10 mouse cellular contexts compared by ENCODE assay signal in the genomic region with DNA sequence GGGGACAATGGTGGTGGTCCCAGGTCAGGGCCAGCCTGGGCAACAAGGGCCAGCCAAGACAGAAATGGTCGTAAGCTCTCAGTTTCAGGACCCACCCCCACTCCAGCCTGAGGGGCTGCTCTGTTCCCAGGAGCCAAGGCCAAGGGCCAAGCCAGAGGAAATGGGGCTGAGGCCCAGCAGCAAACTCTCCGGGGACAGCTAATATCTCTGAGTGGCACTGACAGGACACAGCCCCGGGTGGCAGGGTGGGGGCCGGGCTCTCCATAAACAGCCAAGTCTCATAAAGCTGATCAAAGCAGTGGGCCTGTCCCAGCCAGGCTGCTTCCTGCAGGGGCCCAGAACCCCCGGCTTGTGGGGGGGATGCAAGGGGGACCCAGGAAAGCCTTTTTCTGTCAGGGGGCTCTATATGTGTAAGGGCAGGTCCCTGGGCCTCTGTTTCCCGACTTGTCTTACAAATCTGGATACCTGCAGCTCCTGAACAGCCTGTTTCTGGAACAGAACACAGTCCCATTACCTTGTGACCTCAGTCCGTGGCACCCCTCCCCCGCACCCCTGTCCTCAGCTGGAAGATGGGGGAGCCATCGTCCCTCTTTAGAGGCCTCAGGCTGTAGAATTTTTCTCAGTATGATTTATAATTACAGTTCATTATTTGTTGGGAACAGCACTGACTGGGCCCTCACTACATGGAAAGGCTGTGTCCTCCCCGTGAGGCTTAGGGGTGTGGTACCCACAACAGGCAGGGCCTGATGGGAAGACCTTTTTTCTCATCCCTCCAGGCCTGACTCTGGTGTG. TPM values are rescaled to one million over a fixed set of nuclear protein-coding genes. Genes with fewer than 3 reads are reported as not detected.
A peak's percentile ranks its signal among the peaks of the same experiment; 100 is the strongest.
DNase-seq lines count a peak whose midpoint lies in the region; ATAC-seq and TF ChIP-seq lines count a peak whose summit lies in the region.
"Had no signal": no experiment of that assay in that cellular context is flagged by ENCODE, and none has a peak within 500 bp of the region (broad histone marks: within the 10 kb centered on the region; RNA-seq: fewer than 3 reads in every experiment).

No protein-coding gene starts in this region.

- H3K9ac ChIP-seq in kidney, embryonic 16.5 days (replicated peaks; ENCODE audit: low read length) = peak overlapping the region; percentile 29
- peak overlapping the region; percentile 34; the same call in 1 of the 2 replicates for H3K9ac ChIP-seq in embryonic facial prominence, embryonic 11.5 days (replicated peaks; ENCODE audit: low read length)
- no peak overlapping the region for H3K9ac ChIP-seq in lung, postnatal 0 days (replicated peaks; ENCODE audit: low read depth)

- TF ChIP-seq CTCF in lung, postnatal 0 days (IDR thresholded peaks at IDR 0.05) = no peak

- H3K27ac ChIP-seq in kidney, embryonic 16.5 days (ENCODE audit: low read length) = peak overlapping the region; percentile 87
- H3K27ac ChIP-seq in embryonic facial prominence, embryonic 11.5 days (replicated peaks; ENCODE audit: low read depth, low read length) = peak overlapping the region; percentile 43
- H3K27ac ChIP-seq in lung, postnatal 0 days (ENCODE audit: low read length) = peak overlapping the region; percentile 85

- 17% methylated on average over 10 of the region's 10 CpGs for WGBS in kidney, embryonic 16.5 days
- WGBS in embryonic facial prominence, embryonic 11.5 days = 24% methylated on average over 10 of the region's 10 CpGs
- 25% methylated on average over 10 of the region's 10 CpGs for WGBS in lung, postnatal 0 days

- H3K4me1 ChIP-seq in kidney, embryonic 16.5 days (ENCODE audit: insufficient read depth, low read length) = peaks cover 47% of the 10 kb centered on the region
- H3K4me1 ChIP-seq in embryonic facial prominence, embryonic 11.5 days (ENCODE audit: control insufficient read depth, insufficient read depth, low read length) = peaks cover 10% of the 10 kb centered on the region
- H3K4me1 ChIP-seq in lung, postnatal 0 days (ENCODE audit: insufficient read depth, low read depth, low read length) = peaks cover 15% of the 10 kb centered on the region; the same call in 1 of the 2 replicates

- peak; percentile 72 for ATAC-seq in kidney, embryonic 16.5 days (ENCODE audit: low FRiP score, low TSS enrichment)
- peak; percentile 43; the same call in 1 of the 2 replicates for ATAC-seq in embryonic facial prominence, embryonic 11.5 days (replicated peaks; ENCODE audit: insufficient number of reproducible peaks, low FRiP score, low TSS enrichment, low read depth)
- peak; percentile 82 for ATAC-seq in lung, postnatal 0 days

- no peaks in the 10 kb centered on the region for H3K36me3 ChIP-seq in kidney, embryonic 16.5 days (ENCODE audit: insufficient read depth, low read length)
- H3K36me3 ChIP-seq in embryonic facial prominence, embryonic 11.5 days (replicated peaks; ENCODE audit: control insufficient read depth, insufficient read depth, low read depth, low read length) = no peaks in the 10 kb centered on the region
- H3K36me3 ChIP-seq in lung, postnatal 0 days (ENCODE audit: insufficient read depth, low read length) = no peaks in the 10 kb centered on the region

- H3K9me3 ChIP-seq in kidney, embryonic 16.5 days (ENCODE audit: low read length) = no peaks in the 10 kb centered on the region
- no peaks in the 10 kb centered on the region for H3K9me3 ChIP-seq in embryonic facial prominence, embryonic 11.5 days (replicated peaks; ENCODE audit: control insufficient read depth, low read length)
- no peaks in the 10 kb centered on the region for H3K9me3 ChIP-seq in lung, postnatal 0 days (ENCODE audit: low read length)

- no peak overlapping the region for H3K4me2 ChIP-seq in kidney, embryonic 16.5 days (replicated peaks; ENCODE audit: low read depth, low read length)
- H3K4me2 ChIP-seq in embryonic facial prominence, embryonic 11.5 days (ENCODE audit: low read depth, low read length) = no peak overlapping the region
- H3K4me2 ChIP-seq in lung, postnatal 0 days (replicated peaks; ENCODE audit: low read depth, low read length) = no peak overlapping the region

- DNase-seq in kidney, adult 9 months = no peak
- peak; percentile 66 for DNase-seq in embryo, embryonic 10.5 days (ENCODE audit: low spot score)
- peak; percentile 55 for DNase-seq in embryonic facial prominence, embryonic 11.5 days (ENCODE audit: low spot score)
- peak; percentile 87 for DNase-seq in lung, postnatal 0 days (ENCODE audit: low spot score)
- DNase-seq in cerebellum, postnatal 25 days = no peak
- no peak for DNase-seq in thymus, postnatal 0 days (ENCODE audit: low spot score)
- DNase-seq: adrenal gland, postnatal 10 days; cerebellum, postnatal 10 days; left cerebral cortex, postnatal 4 days had no signal

- no peak overlapping the region for H3K4me3 ChIP-seq in kidney, embryonic 16.5 days (ENCODE audit: low read length)
- no peak overlapping the region for H3K4me3 ChIP-seq in embryonic facial prominence, embryonic 11.5 days (ENCODE audit: low read depth, low read length)
- no peak overlapping the region for H3K4me3 ChIP-seq in lung, postnatal 0 days (ENCODE audit: low read depth, low read length)

- peak; percentile 90 for TF ChIP-seq EP300 in lung, postnatal 0 days (IDR thresholded peaks at IDR 0.05)

- no peaks in the 10 kb centered on the region for H3K27me3 ChIP-seq in kidney, embryonic 16.5 days (ENCODE audit: insufficient read depth, low read length)
- H3K27me3 ChIP-seq in embryonic facial prominence, embryonic 11.5 days (ENCODE audit: control insufficient read depth, insufficient read depth, low read length) = no peaks in the 10 kb centered on the region
- H3K27me3 ChIP-seq in lung, postnatal 0 days (replicated peaks; ENCODE audit: insufficient read depth, low read length) = no peaks in the 10 kb centered on the region

RNA-seq across cellular contexts. Expression of a gene that starts 45.4 kb away (rescaled TPM):
- polyA plus RNA-seq in kidney, embryonic 16.5 days (2015; fragmentation: Nextera tagmentation; extraction: Ambion mirVana) = 40.8 and 49.3 TPM in 2 replicates
- 66.8 and 76.2 TPM in 2 replicates for polyA plus RNA-seq in embryonic facial prominence, embryonic 11.5 days (2014; fragmentation: Nextera tagmentation; extraction: Ambion mirVana)
- 55.4 and 63.0 TPM in 2 replicates for polyA plus RNA-seq in lung, postnatal 0 days (2015; fragmentation: Nextera tagmentation; extraction: Ambion mirVana)
- polyA plus RNA-seq in thymus, postnatal 0 days (2015; fragmentation: Nextera tagmentation; extraction: Ambion mirVana) = 2.6 and 3.6 TPM in 2 replicates

RNA-seq across cellular contexts. Expression of a gene that starts 48.5 kb away (rescaled TPM):
- 319 and 338 TPM in 2 replicates for polyA plus RNA-seq in kidney, embryonic 16.5 days (2015; fragmentation: Nextera tagmentation; extraction: Ambion mirVana)
- polyA plus RNA-seq in embryonic facial prominence, embryonic 11.5 days (2014; fragmentation: Nextera tagmentation; extraction: Ambion mirVana) = 223 and 235 TPM in 2 replicates
- 166 and 184 TPM in 2 replicates for polyA plus RNA-seq in lung, postnatal 0 days (2015; fragmentation: Nextera tagmentation; extraction: Ambion mirVana)
- polyA plus RNA-seq in thymus, postnatal 0 days (2015; fragmentation: Nextera tagmentation; extraction: Ambion mirVana) = 215 and 236 TPM in 2 replicates

Comparison
In these comparisons a context has a peak if more than half of its experiments do, and no peak if none do; other contexts are left out.
1. DNase-seq: peak in embryo, embryonic 10.5 days (single experiment), embryonic facial prominence, embryonic 11.5 days (single experiment) and lung, postnatal 0 days (single experiment); none in kidney, adult 9 months (single experiment), cerebellum, postnatal 25 days (0 of 2) and thymus, postnatal 0 days (single experiment).
2. Peak in every context shown above with its lines, with median percentiles within 50 percentile points of each other: ATAC-seq and H3K27ac ChIP-seq.